Mouse (Mus musculus) neural tube, embryonic 14.5 days (tissue): ENCODE data around the gene Stk10. TPM values are rescaled to one million over a fixed set of nuclear protein-coding genes. Genes with fewer than 3 reads are reported as not detected.

Source experiments
- ATAC-seq: fragments of 200-750 bp; cut with Nextera tagmentation; 2 replicates; pipeline ENCODE4 v1.8.0; 2017; ENCODE audit warnings: low read depth, mild to moderate bottlenecking, moderate TSS enrichment, moderate library complexity
- H3K27ac ChIP-seq: fragments of 300-500 bp; sonication (generic); 2 replicates; pipeline ENCODE4 v1.5.1; 2014; ENCODE audit warnings: low read depth, mild to moderate bottlenecking, control low read depth, low read length, moderate library complexity, mixed read lengths
- H3K27me3 ChIP-seq: fragments of 300-500 bp; sonication (generic); 2 replicates; pipeline ENCODE4 v1.6.1; 2014; ENCODE audit warnings: low read length; ENCODE audit not compliant: control insufficient read depth, insufficient read depth
- H3K36me3 ChIP-seq: fragments of 300-500 bp; sonication (generic); 2 replicates; pipeline ENCODE4 v1.6.1; 2014; ENCODE audit warnings: low read length, mixed read lengths; ENCODE audit not compliant: control insufficient read depth, insufficient read depth
- H3K4me1 ChIP-seq: fragments of 300-500 bp; sonication (generic); 2 replicates; pipeline ENCODE4 v1.6.1; 2014; ENCODE audit warnings: low read length; ENCODE audit not compliant: control insufficient read depth, insufficient read depth
- H3K4me2 ChIP-seq: fragments of 300-500 bp; sonication (generic); 2 replicates; pipeline ENCODE4 v1.6.1; 2014; ENCODE audit warnings: mild to moderate bottlenecking, low read depth, low read length, control low read depth
- H3K4me3 ChIP-seq: fragments of 300-500 bp; sonication (generic); 2 replicates; pipeline ENCODE4 v1.5.1; 2014; ENCODE audit warnings: low read depth, low read length, control low read depth, mixed read lengths
- H3K9ac ChIP-seq: fragments of 300-500 bp; sonication (generic); replicated peaks from 2 replicates; pipeline ENCODE4 v1.6.1; 2014; ENCODE audit warnings: low read depth, mild to moderate bottlenecking, control low read depth, low read length, mixed read lengths
- H3K9me3 ChIP-seq: fragments of 300-500 bp; sonication (generic); 2 replicates; pipeline ENCODE4 v1.6.1; 2016; ENCODE audit warnings: low read length; ENCODE audit not compliant: control insufficient read depth
- whole genome bisulfite sequencing: fragments of 180-500 bp; shearing (Covaris S2); extraction: QIAGEN DNeasy Blood & Tissue Kit; methylation state at CpG from one replicate; pipeline ENCODE4 v1.1.7; 2014; 5-methylcytosine and 5-hydroxymethylcytosine counted together
- polyA plus RNA-seq: library from polyadenylated mRNA; unstranded; fragments of >200 nt; fragmentation: Nextera tagmentation; extraction: Ambion mirVana; gene quantifications from 2 replicates; pipeline ENCODE4 v1.2.1, GENCODE M21; 2014

Stk10 gene
- polyA plus RNA-seq, 1 experiment from 2014 or later = 2.0 TPM

DNA sequence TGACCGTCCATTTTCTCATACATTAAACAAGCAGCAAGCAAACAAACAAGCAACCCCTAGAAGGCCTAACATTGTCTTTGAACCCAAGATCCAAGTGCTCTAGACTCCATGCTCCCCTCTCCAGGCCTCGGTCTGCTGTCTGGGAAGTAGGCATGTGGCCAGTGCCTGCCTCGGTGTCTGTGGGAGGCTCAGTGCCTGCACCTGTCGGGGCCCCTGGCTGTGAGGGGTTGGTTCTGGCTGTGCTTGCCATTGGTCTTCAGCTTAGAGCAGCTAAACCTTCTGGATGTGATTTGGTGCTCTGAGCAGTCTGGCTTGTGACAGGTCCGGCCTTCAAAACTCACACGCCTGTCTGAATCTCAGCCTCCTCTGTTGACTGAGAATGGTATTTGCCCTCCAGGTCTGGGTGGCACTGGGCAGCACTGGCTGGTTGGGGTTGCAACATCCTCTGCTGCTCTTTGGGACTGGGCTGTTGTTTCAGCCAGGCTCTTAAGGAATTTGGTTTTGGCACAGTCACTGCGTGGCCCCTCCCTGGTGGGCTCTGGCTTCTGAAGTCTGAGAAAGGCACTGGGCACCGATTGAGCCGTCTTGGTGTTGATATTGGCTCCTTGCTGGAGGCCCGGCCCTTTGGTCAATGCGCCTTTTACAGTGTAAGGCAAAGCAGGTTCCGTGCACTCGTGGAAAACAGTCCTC, 19.4 kb downstream of the Stk10 start:
- H3K4me1 ChIP-seq = peaks cover 9% of the 10 kb centered on the region; the same call in 1 of the 2 replicates
- no peak overlapping the region for H3K4me3 ChIP-seq
- WGBS = 69% methylated on average over 13 of the region's 13 CpGs
- no peak for ATAC-seq
- H3K4me2 ChIP-seq = no peak overlapping the region
- no peak overlapping the region for H3K9ac ChIP-seq
- no peaks in the 10 kb centered on the region for H3K27me3 ChIP-seq
- no peaks in the 10 kb centered on the region for H3K36me3 ChIP-seq
- peak overlapping the region; percentile 69; the same call in 1 of the 2 replicates for H3K27ac ChIP-seq
- no peaks in the 10 kb centered on the region for H3K9me3 ChIP-seq

DNA sequence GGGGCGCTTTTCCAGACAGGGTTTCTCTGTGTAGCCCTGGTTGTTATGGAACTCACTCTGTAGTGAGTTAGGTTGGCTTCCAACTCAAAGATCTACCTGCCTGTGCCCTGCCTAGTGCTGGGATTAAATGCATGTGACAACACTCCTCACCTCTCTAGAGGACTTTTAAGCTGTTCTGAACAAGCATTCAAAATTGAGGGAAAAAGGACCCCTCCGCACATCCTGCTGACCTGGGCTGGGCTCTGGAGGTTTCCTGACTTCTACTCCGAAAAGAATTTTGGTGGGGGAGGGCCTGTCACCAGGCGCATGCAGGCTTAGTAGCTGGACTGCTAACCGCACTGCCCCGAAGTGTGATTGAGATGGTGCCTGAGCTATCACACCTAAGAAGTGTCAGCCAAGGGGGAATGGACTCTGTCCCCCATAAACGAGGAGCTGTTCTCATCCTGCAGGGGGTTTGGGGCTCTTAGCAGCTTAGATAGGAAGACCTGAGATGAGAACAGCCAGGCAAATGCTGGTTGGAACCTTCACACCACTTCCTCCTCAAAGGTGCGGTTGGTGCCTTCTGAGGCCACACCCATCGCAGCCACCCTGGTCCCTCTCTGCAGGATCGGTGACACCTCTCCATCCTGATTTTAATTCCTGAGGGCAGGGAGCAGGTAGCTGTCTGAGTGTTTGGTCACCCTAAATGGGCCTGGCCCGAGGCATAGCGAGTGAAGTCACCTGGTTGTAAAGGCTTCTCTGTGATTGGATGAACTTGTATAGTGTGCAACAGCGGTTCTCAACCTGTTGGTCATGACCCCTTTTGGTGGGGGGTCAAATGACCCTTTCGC, 20.4 kb downstream of the Stk10 start:
- Histone ChIP-seq H3K9me3 (no peaks in the 10 kb centered on the region), H3K27me3 (no peaks in the 10 kb centered on the region), H3K36me3 (no peaks in the 10 kb centered on the region), H3K27ac (no peak overlapping the region), H3K4me3 (no peak overlapping the region), H3K9ac (no peak overlapping the region), H3K4me1 (peaks cover 9% of the 10 kb centered on the region; the same call in 1 of the 2 replicates), H3K4me2 (no peak overlapping the region)
- WGBS = 79% methylated on average over 14 of the region's 14 CpGs
- ATAC-seq = no peak

DNA sequence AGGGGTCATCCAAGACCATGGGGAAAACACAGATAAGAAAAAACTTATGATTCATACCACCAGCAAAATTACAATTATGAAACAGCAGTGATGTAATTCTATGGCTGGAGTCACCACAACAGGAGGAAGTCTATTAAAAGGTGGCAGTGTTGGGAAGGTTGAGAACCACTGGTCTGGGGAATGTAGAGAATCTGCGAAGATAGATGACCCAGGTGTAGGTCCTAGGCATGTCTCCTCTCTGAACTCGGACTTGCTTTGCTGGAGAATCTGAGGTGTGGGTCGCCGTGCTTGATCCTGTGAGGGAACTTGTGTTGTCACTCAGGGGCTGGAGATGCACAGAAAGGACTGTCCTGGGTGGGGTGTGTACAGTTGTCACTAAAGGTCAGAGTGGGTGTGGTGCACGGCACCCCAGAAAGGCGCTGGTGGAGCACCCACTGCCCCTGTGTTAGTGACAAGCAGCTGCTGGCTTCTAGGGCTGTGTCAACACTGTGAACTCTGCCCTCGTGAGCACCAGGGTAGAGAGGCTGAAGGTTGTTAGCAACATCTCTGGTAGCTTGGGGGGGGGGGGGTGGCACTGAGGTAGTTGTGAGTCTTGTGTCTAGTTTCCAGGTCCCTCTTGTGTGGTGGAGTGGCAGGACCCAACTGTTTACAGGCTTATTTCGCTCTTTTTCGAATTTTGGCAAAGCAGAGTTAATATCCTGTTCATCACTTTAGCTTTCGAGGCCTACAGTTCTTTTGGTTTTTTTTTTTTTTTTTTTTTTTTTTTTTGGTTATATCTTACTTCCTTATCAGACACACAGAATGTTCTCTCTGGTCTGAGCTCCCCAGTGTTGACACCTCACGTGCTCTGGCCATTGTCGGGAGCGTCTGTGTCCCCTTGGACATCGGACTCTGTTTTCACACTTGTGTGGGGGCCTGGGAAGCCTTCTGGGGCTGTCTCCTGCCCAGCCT, 21.3 kb downstream of the Stk10 start:
- 95% methylated on average over 14 of the region's 14 CpGs for WGBS
- Histone ChIP-seq H3K9ac (no peak overlapping the region), H3K4me3 (no peak overlapping the region), H3K4me2 (no peak overlapping the region), H3K4me1 (peaks cover 9% of the 10 kb centered on the region; the same call in 1 of the 2 replicates), H3K27ac (no peak overlapping the region), H3K9me3 (no peaks in the 10 kb centered on the region), H3K27me3 (no peaks in the 10 kb centered on the region), H3K36me3 (no peaks in the 10 kb centered on the region)
- no peak for ATAC-seq

DNA sequence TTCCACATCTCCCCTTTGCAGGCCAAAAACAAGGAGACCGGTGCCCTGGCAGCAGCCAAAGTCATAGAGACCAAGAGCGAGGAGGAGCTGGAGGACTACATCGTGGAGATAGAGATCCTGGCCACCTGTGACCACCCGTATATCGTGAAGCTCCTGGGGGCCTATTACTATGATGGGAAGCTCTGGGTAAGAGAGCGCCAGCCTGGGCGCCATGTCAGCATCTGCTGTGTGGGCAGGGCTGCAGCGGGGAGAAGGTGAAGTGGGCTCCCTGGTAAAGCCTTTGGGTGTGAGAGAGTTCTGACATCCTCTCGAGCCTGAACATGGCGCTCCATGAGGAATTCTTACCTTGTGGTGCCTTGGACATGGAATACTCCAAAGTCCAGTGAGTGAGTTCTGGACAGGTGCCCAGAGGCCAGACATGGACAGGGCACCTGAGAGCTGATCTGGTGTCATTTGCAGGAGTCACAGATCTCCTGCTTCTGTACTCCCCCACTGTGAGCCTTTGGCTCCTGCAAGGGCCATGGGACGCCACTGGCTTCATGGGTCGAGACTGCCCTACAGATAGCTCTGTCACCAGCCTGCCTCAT, 22.1 kb downstream of the Stk10 start:
- WGBS = 91% methylated on average over 12 of the region's 12 CpGs
- H3K4me2 ChIP-seq = no peak overlapping the region
- H3K9me3 ChIP-seq = no peaks in the 10 kb centered on the region
- H3K27ac ChIP-seq = no peak overlapping the region
- no peak overlapping the region for H3K9ac ChIP-seq
- ATAC-seq = no peak
- no peaks in the 10 kb centered on the region for H3K27me3 ChIP-seq
- H3K4me3 ChIP-seq = no peak overlapping the region
- peaks cover 9% of the 10 kb centered on the region; the same call in 1 of the 2 replicates for H3K4me1 ChIP-seq
- H3K36me3 ChIP-seq = no peaks in the 10 kb centered on the region

DNA sequence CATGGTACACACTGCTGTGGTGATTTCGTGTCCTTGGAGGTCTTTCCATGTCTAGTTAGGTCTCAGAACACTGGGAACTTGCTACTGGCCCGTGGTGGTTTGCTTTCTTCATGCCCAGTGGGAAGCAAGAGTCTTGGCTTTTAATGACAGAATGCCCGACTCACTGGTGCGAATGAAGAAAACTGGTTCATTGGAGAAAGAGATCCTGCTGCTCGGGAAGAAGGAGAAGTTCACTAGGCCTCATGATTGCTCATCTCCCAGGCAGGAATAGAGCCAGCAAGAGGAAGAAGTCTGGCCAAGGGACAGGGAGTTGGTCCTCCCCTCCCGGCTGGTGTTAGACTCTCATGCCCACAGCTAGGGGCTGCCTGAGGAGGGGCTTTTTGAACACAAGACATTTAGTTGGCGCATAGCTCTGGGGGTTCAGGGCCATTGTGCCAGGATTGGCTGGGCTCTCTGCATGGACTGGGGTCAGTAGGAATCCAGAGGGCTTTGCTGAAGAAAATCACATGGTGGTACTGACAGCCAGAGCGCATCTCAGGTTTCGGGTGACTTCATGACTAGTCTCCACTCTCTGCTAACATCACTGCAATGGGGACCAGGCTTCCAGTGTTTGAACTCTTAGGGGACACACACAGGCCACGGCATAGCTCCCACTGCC, 23.4 kb downstream of the Stk10 start:
- H3K9ac ChIP-seq = no peak overlapping the region
- H3K4me3 ChIP-seq = no peak overlapping the region
- peaks cover 9% of the 10 kb centered on the region; the same call in 1 of the 2 replicates for H3K4me1 ChIP-seq
- no peaks in the 10 kb centered on the region for H3K27me3 ChIP-seq
- no peaks in the 10 kb centered on the region for H3K9me3 ChIP-seq
- H3K27ac ChIP-seq = no peak overlapping the region
- H3K4me2 ChIP-seq = no peak overlapping the region
- H3K36me3 ChIP-seq = no peaks in the 10 kb centered on the region
- 77% methylated on average over 10 of the region's 10 CpGs for WGBS
- no peak for ATAC-seq

DNA sequence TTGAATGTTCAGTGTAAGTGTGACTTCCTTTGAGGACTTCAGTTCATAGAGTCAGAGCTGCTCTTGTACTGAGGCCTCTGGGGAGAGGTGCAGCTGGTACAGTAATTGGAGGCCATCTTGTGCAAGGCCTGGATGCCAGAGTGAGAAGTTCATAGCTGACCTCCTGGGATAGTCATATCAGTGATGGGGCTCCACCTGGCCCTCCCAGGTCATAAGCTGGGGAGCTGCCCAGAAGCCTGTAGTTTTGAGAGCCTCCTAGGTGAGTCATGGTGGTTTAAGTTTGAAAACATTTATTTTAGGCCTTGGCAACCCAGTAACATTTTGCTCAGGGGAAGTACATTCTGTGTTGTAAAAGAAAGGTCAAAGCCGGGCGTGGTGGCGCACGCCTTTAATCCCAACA, 24.9 kb downstream of the Stk10 start:
- Histone ChIP-seq H3K4me2 (no peak overlapping the region), H3K36me3 (no peaks in the 10 kb centered on the region), H3K27ac (no peak overlapping the region), H3K4me3 (no peak overlapping the region), H3K27me3 (no peaks in the 10 kb centered on the region), H3K4me1 (no peaks in the 10 kb centered on the region; the same call in 1 of the 2 replicates), H3K9me3 (no peaks in the 10 kb centered on the region), H3K9ac (no peak overlapping the region)
- WGBS = 98% methylated on average over 4 of the region's 4 CpGs
- ATAC-seq = no peak

DNA sequence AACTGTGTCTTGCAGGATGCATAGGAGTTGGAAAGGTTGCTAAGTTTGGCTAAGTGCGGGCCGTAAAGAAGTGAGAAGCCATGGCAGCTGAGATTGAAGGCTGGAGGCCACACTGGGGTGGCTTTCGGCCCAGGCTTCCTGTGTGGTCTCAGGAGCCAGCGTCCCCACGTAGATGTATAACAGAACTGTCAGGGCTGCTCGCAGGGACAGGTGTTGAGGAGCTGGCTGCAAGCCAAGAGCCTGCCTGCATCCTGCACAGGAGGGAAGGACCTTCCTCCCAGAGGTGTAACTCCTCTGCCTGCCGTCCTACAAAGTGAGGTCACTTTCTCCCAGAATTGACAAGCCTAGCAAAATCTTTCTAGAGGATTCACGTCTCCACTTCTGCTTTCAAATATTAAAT, 25.6 kb downstream of the Stk10 start:
- H3K9ac ChIP-seq = no peak overlapping the region
- 52% methylated on average over 8 of the region's 8 CpGs for WGBS
- no peak overlapping the region for H3K4me2 ChIP-seq
- no peak overlapping the region for H3K4me3 ChIP-seq
- H3K27me3 ChIP-seq = no peaks in the 10 kb centered on the region
- H3K27ac ChIP-seq = no peak overlapping the region
- no peaks in the 10 kb centered on the region for H3K36me3 ChIP-seq
- no peaks in the 10 kb centered on the region for H3K4me1 ChIP-seq
- no peak for ATAC-seq
- H3K9me3 ChIP-seq = no peaks in the 10 kb centered on the region
